Mouse (Mus musculus) liver, postnatal 0 days (tissue): ENCODE measurements around the gene Zfp664.

Experiments used
- CTCF ChIP-seq: sonication (generic); IDR thresholded peaks from 2 replicates; pipeline ENCODE4 v1.5.1; 2016; ENCODE audit warnings: antibody characterized with exemption, low read depth
- EP300 ChIP-seq: IDR thresholded peaks from 2 replicates; pipeline ENCODE4 v1.6.1; 2016; ENCODE audit warnings: antibody characterized with exemption, low read depth, mild to moderate bottlenecking

- TF ChIP-seq EP300, result no peak
- no peak for TF ChIP-seq CTCF
These were observed 8.3 kb upstream of the Zfp664 start for GRCm38 (mm10) chr5:124854202-124854601.
